Mouse (Mus musculus) stomach, postnatal 0 days (tissue): ENCODE measurements around the gene Slco3a1. TPM values are rescaled to one million over a fixed set of nuclear protein-coding genes. Genes with fewer than 3 reads are reported as not detected.

ENCODE experiments used
- ATAC-seq: fragments of 200-750 bp; cut with Nextera tagmentation; 2 replicates; pipeline ENCODE4 v1.8.0; 2017; ENCODE audit not compliant: low FRiP score, low TSS enrichment
- DNase-seq: peaks from one replicate; pipeline ENCODE4 v3.0.0-alpha.2; 2016; ENCODE audit warnings: low spot score
- H3K27ac ChIP-seq: fragments of 300-500 bp; sonication (generic); replicated peaks from 2 replicates; pipeline ENCODE4 v1.5.1; 2014; ENCODE audit warnings: mild to moderate bottlenecking, control low read depth
- H3K27me3 ChIP-seq: fragments of 300-500 bp; sonication (generic); 2 replicates; pipeline ENCODE4 v1.6.1; 2014; ENCODE audit warnings: low read length; ENCODE audit not compliant: control insufficient read depth, insufficient read depth
- H3K36me3 ChIP-seq: fragments of 300-500 bp; sonication (generic); 2 replicates; pipeline ENCODE4 v1.6.1; 2014; ENCODE audit warnings: low read length, mixed read lengths; ENCODE audit not compliant: control insufficient read depth, insufficient read depth
- H3K4me1 ChIP-seq: fragments of 300-500 bp; sonication (generic); replicated peaks from 2 replicates; pipeline ENCODE4 v1.6.1; 2014; ENCODE audit warnings: antibody characterized with exemption; ENCODE audit not compliant: control insufficient read depth, insufficient read depth
- H3K4me2 ChIP-seq: fragments of 300-500 bp; sonication (generic); replicated peaks from 2 replicates; pipeline ENCODE4 v1.6.1; 2014; ENCODE audit warnings: low read depth, mild to moderate bottlenecking, control low read depth, moderate library complexity
- H3K4me3 ChIP-seq: fragments of 300-500 bp; sonication (generic); 2 replicates; pipeline ENCODE4 v1.5.1; 2014; ENCODE audit warnings: low read depth, low read length, control low read depth
- H3K9ac ChIP-seq: fragments of 300-500 bp; sonication (generic); 2 replicates; pipeline ENCODE4 v1.6.1; 2014; ENCODE audit warnings: mild to moderate bottlenecking, low read length, control low read depth, mixed read lengths
- H3K9me3 ChIP-seq: fragments of 300-500 bp; sonication (generic); 2 replicates; pipeline ENCODE4 v1.6.1; 2016; ENCODE audit warnings: low read length; ENCODE audit not compliant: control insufficient read depth
- CTCF ChIP-seq: IDR thresholded peaks from 2 replicates; pipeline ENCODE4 v1.5.1; 2016; ENCODE audit warnings: antibody characterized with exemption, low read depth, mild to moderate bottlenecking, moderate library complexity
- EP300 ChIP-seq: optimal IDR thresholded peaks from 2 replicates; pipeline ENCODE3; 2016; ENCODE audit warnings: antibody characterized with exemption
- WGBS: fragments of 180-500 bp; shearing (Covaris S2); extraction: QIAGEN DNeasy Blood & Tissue Kit; methylation state at CpG from one replicate; pipeline ENCODE4 v1.1.7; 2014; 5-methylcytosine and 5-hydroxymethylcytosine counted together
- polyA plus RNA-seq: library from polyadenylated mRNA; unstranded; fragments of >200 nt; fragmentation: Nextera tagmentation; extraction: Ambion mirVana; gene quantifications from 2 replicates; pipeline ENCODE4 v1.2.1, GENCODE M21; 2015

Slco3a1 gene
- polyA plus RNA-seq, 1 experiment from 2014 or later: 9.1 TPM

DNA sequence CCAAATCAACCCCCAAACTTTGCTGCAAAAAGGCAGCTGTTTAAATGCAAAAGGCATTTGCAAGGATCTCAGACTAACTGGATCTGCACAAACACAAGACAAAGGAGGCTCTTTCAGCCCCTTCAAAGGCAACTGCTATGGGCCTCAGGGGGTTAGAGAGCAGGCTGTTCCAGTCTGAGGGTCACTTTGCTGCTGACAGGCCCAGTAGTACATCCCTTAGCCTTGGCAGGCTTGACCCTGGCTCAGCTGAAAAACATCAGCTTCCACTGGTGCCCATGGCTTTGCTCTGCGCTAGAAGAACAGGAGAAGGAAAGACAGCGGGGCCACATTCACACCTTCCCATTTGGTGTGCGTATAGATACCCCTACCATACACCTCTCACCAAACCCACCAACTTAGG is 189.6 kb downstream of the Slco3a1 start:
- DNase-seq (no peak), ATAC-seq (no peak)
- Histone ChIP-seq H3K27me3 (no peaks in the 10 kb centered on the region), H3K27ac (no peak overlapping the region), H3K9ac (no peak overlapping the region), H3K36me3 (no peaks in the 10 kb centered on the region), H3K4me3 (no peak overlapping the region), H3K4me2 (no peak overlapping the region), H3K9me3 (no peaks in the 10 kb centered on the region), H3K4me1 (no peaks in the 10 kb centered on the region)
- TF ChIP-seq CTCF: no peak
- no peak for TF ChIP-seq EP300
- WGBS: 92% methylated on average over 3 of the region's 3 CpGs

DNA sequence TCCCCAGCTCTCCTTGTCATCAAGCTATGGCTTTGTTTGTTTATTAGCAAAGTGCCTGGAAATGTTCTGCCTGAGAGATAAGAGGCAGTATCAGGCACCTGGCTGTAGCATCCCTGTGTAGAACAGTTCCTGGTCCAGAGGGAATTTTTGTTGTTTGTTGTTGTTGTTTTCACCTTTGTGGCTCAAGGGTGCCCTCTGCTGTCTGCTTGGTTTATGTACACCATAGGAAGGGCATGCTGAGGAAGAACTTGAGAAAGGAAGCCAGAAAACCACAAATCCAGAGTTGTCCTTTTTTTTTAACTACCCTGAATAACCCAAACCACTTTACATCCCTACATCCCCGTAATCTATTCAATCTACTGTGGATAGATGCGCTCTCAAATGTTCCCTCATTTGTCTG is 191.1 kb downstream of the Slco3a1 start:
- Histone ChIP-seq H3K27me3 (no peaks in the 10 kb centered on the region), H3K4me1 (no peaks in the 10 kb centered on the region), H3K4me2 (no peak overlapping the region), H3K4me3 (no peak overlapping the region), H3K9ac (no peak overlapping the region), H3K27ac (no peak overlapping the region), H3K9me3 (no peaks in the 10 kb centered on the region), H3K36me3 (no peaks in the 10 kb centered on the region)
- no peak for DNase-seq
- TF ChIP-seq CTCF (peak; percentile 62), EP300 (no peak)
- 77% methylated on average over 2 of the region's 2 CpGs for WGBS
- no peak for ATAC-seq

DNA sequence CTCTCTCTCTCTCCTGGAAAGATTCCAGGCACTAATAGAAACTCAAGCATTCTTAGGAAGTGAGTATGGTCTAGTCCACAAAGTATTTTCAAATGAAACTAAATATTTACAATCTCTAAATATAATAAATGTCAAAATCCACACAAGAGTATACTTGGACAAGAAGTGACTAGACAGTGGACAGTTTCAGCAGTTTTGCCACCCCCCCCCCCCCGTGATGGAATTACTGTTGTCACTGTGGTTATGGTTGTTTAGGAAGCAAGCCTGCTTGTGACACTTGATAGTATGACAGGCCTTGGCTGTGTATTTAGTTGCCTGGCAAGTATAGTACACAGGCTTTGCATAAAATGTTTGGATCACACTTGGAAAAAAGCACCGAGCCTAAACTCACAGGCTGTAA is 192.9 kb downstream of the Slco3a1 start:
- DNase-seq: no peak

DNA sequence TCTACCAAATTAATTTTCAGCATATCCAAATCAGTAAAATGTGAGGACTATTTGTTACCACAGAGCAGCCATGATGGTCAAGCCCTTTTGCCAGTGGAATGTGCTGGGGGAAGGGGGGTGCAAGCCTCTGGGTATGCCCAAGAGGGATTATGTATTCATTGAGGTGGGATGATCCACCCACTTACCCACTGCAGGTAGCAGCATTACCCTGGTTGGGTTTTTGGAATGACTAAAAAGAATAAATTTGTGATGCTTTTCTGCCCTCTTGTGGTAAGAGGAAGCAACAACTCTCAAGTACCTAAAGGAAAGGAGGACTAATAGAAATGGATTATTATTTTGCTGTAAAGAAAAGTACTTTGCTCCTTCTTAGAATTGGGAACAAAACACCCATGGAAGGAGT is 197.6 kb downstream of the Slco3a1 start:
- TF ChIP-seq EP300 (no peak), CTCF (peak; percentile 77)
- no peak overlapping the region for H3K4me2 ChIP-seq
- H3K36me3 ChIP-seq: no peaks in the 10 kb centered on the region
- no peaks in the 10 kb centered on the region for H3K9me3 ChIP-seq
- no peaks in the 10 kb centered on the region for H3K27me3 ChIP-seq
- no peak overlapping the region for H3K4me3 ChIP-seq
- no peak for DNase-seq
- H3K27ac ChIP-seq: no peak overlapping the region
- H3K4me1 ChIP-seq: no peaks in the 10 kb centered on the region
- no peak for ATAC-seq
- H3K9ac ChIP-seq: no peak overlapping the region

More for the DNA sequence above, 192.9 kb downstream of the Slco3a1 start:
- Histone ChIP-seq H3K36me3 (no peaks in the 10 kb centered on the region), H3K27ac (no peak overlapping the region), H3K4me1 (no peaks in the 10 kb centered on the region), H3K4me2 (no peak overlapping the region), H3K9me3 (no peaks in the 10 kb centered on the region), H3K9ac (no peak overlapping the region), H3K4me3 (no peak overlapping the region), H3K27me3 (no peaks in the 10 kb centered on the region)
- 38% methylated on average over 2 of the region's 2 CpGs for WGBS
- ATAC-seq: peak; percentile 64; the same call in 1 of the 2 replicates
- no peak for TF ChIP-seq CTCF
- no peak for TF ChIP-seq EP300

DNA sequence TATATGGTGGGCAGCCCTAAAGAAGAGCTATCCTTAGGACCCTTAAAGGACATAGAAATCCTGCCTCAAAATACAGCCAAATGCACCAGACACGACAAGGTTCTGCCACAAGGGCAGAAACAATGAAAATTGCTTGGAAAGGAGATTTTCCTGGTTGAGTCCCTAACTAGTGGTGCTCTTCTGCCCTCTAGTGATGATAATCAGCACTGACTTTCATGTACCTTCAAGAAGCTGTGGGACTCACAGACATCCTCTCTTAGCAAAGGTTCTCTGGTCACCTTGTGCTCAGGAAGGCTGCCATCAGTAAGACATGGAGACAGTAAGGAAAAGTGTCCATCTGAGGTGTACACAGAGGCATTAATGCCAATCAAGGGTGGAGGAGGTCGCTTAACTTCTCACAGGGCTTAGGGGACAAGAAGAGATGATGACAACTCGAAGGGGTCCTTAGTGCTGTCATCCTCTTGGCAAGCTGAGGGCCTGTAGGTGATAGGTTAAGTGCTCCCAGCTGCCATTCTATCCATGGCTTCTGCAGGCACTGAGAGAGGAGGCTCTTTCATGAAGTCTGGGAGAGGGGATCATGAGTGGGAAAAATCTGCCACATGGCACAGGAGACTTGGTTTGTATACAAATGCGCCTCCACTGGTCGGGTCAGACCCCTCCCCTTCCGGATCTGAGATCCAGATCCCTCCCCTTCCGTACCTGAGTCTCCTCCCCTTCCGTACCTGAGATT is 199.9 kb downstream of the Slco3a1 start:
- H3K27me3 ChIP-seq: no peaks in the 10 kb centered on the region
- no peaks in the 10 kb centered on the region for H3K36me3 ChIP-seq
- no peak overlapping the region for H3K4me2 ChIP-seq
- no peak overlapping the region for H3K9ac ChIP-seq
- no peak overlapping the region for H3K4me3 ChIP-seq
- H3K27ac ChIP-seq: no peak overlapping the region
- no peaks in the 10 kb centered on the region for H3K9me3 ChIP-seq
- 55% methylated on average over 8 of the region's 8 CpGs for WGBS
- H3K4me1 ChIP-seq: no peaks in the 10 kb centered on the region
- peak; percentile 96 for TF ChIP-seq CTCF
- no peak for TF ChIP-seq EP300
- DNase-seq (peak; percentile 38), ATAC-seq (0 out of 2 replicates have a peak, but pooled peaks have one; percentile 29)

DNA sequence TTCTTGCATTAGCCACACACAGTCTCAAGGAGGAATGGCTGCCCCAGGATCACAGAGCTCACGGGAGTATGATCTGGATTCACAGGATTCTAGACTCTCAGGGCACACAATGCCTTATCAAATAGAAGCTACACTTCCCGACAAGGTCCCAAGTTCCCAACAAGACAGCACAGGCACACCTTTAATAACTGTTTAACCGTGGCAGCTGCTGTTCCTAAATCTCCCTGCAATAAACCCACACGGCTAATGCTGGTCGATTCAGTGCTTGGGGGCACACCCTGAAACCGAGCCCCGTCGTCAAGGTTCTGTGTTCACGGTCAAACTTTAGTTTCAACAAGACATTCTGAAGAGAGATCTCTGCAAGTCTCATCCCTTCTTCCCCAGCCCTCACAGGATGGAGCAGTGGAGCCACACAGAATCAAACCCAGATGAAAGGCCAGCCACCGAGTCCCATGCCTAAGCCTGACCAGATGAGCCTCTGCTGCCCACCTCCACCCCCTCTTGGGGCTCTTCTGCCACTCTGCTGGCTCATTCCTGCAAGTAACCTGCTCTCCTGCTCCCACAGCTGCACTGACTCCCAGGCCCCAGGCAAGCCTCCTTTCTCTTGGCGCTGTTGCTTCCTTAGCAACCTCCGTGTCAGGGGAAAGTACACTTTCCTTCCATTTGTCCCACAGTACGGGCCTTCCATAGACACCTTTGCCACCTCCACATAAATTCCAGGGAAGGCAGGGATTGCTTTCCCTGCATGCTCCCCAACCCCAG is 200.7 kb downstream of the Slco3a1 start:
- TF ChIP-seq EP300: no peak
- TF ChIP-seq CTCF: no peak
- Histone ChIP-seq H3K4me3 (no peak overlapping the region), H3K27ac (no peak overlapping the region), H3K9me3 (no peaks in the 10 kb centered on the region), H3K9ac (no peak overlapping the region), H3K4me2 (no peak overlapping the region), H3K27me3 (no peaks in the 10 kb centered on the region), H3K4me1 (no peaks in the 10 kb centered on the region), H3K36me3 (no peaks in the 10 kb centered on the region)
- ATAC-seq (no peak), DNase-seq (no peak)
- 62% methylated on average over 13 of the region's 13 CpGs for WGBS
